Mouse (Mus musculus): ENCODE data around the gene Atp12a. TPM values are rescaled to one million over a fixed set of nuclear protein-coding genes. Genes with fewer than 3 reads are reported as not detected.

Gene Atp12a
- polyA plus RNA-seq, 1 experiment, result not detected

- Histone ChIP-seq H3K4me3 (replicated peaks) (no peak overlapping the region), H3K9me3 (0 out of 2 replicates have a peak, but pooled peaks cover 3% of the 10 kb centered on the region), H3K27me3 (replicated peaks) (peaks cover 3% of the 10 kb centered on the region), H3K36me3 (replicated peaks; ENCODE audit: low read length) (no peaks in the 10 kb centered on the region), H3K4me1 (no peaks in the 10 kb centered on the region)
- TF ChIP-seq GATA1 (IDR thresholded peaks at IDR 0.05; ENCODE audit: borderline replicate concordance, low read length) (no peak), FLI1 (IDR thresholded peaks at IDR 0.05; ENCODE audit: low read length) (no peak)
Observed at GRCm38 (mm10) chr14:56403072-56403375, 38.2 kb downstream of the Atp12a start.

Other genes with a start within 250 kb of the Atp12a start
- gene Gzme, start 244.4 kb upstream of the Atp12a start, polyA plus RNA-seq (2012; ENCODE audit: insufficient read depth, low replicate concordance), result not detected in 2 replicates
- not detected in 2 replicates for gene Gzmd, start 232.5 kb upstream of the Atp12a start, polyA plus RNA-seq (2012; ENCODE audit: insufficient read depth, low replicate concordance)
- not detected in 2 replicates for gene Gzmg, start 205.5 kb upstream of the Atp12a start, polyA plus RNA-seq (2012; ENCODE audit: insufficient read depth, low replicate concordance)
- gene Gzmn, start 190.5 kb upstream of the Atp12a start, polyA plus RNA-seq (2012; ENCODE audit: insufficient read depth, low replicate concordance), result not detected in 2 replicates
- not detected in 2 replicates for gene Gzmf, start 153.7 kb upstream of the Atp12a start, polyA plus RNA-seq (2012; ENCODE audit: insufficient read depth, low replicate concordance)
- gene Gzmc, start 130.4 kb upstream of the Atp12a start, polyA plus RNA-seq (2012; ENCODE audit: insufficient read depth, low replicate concordance), result 0.38 TPM in 1 of 2 replicates, not detected in the other
- 0.65 TPM in 1 of 2 replicates, not detected in the other for gene Gzmb, start 102.8 kb upstream of the Atp12a start, polyA plus RNA-seq (2012; ENCODE audit: insufficient read depth, low replicate concordance)
- not detected in 2 replicates for gene Rnf17, start 37.5 kb downstream of the Atp12a start, polyA plus RNA-seq (2012; ENCODE audit: insufficient read depth, low replicate concordance)
- 1.4 TPM in 1 of 2 replicates, not detected in the other for gene Cenpj, start 210.4 kb downstream of the Atp12a start, polyA plus RNA-seq (2012; ENCODE audit: insufficient read depth, low replicate concordance)
- gene Parp4, start 210.6 kb downstream of the Atp12a start, polyA plus RNA-seq (2012; ENCODE audit: insufficient read depth, low replicate concordance), result 1.8 and 2.4 TPM in 2 replicates